Mouse (Mus musculus): Measurements from ENCODE around the gene Krt71. TPM values are rescaled to one million over a fixed set of nuclear protein-coding genes. Genes with fewer than 3 reads are reported as not detected.

The Krt71 gene
- polyA plus RNA-seq, 1 experiment from 2014 or later, result 1.7 TPM

DNA sequence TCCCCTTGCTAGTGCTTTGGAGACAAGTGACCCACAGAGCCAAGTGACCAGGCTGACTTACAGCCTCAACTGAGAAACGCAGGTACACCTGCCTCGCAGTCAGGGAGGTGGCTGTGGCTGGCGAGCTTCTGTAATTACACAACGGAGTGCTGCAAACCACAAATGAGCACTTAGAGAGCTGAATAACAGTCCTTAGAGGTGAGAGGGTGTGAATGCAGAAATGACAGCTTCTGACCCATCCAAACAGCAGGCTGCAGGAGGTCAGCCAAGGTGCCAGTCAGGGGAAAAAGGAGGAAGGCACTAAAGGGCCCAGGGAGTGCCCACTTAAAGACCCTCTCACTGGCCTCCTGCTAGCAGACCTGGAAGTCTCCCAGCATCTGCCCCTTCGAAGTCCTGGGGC, 18.2 kb downstream of the Krt71 start:
- Histone ChIP-seq H3K36me3 (ENCODE audit: control insufficient read depth, insufficient read depth, low read length) (no peaks in the 10 kb centered on the region), H3K27me3 (replicated peaks; ENCODE audit: control insufficient read depth, insufficient read depth, low read length) (no peaks in the 10 kb centered on the region), H3K4me2 (ENCODE audit: low read length) (no peak overlapping the region), H3K4me1 (ENCODE audit: control insufficient read depth, insufficient read depth, low read depth, low read length) (no peaks in the 10 kb centered on the region), H3K27ac (ENCODE audit: low read depth, low read length) (no peak overlapping the region), H3K4me3 (ENCODE audit: low read length) (no peak overlapping the region), H3K9ac (ENCODE audit: low read depth, low read length) (no peak overlapping the region), H3K9me3 (ENCODE audit: control insufficient read depth, low read length) (no peaks in the 10 kb centered on the region)
- 72% methylated on average over 5 of the region's 5 CpGs for WGBS
- ATAC-seq, result no peak

GRCm38 (mm10) chr15:101715831-101716230, 27.1 kb downstream of the Krt71 start:
- H3K4me3 ChIP-seq (ENCODE audit: low read length), result no peak overlapping the region
- WGBS, result 76% methylated on average over 3 of the region's 3 CpGs
- H3K36me3 ChIP-seq (ENCODE audit: control insufficient read depth, insufficient read depth, low read length), result no peaks in the 10 kb centered on the region
- H3K9ac ChIP-seq (ENCODE audit: low read depth, low read length), result no peak overlapping the region
- no peak overlapping the region for H3K27ac ChIP-seq (ENCODE audit: low read depth, low read length)
- no peak overlapping the region for H3K4me2 ChIP-seq (ENCODE audit: low read length)
- H3K9me3 ChIP-seq (ENCODE audit: control insufficient read depth, low read length), result no peaks in the 10 kb centered on the region
- H3K4me1 ChIP-seq (ENCODE audit: control insufficient read depth, insufficient read depth, low read depth, low read length), result no peaks in the 10 kb centered on the region
- no peaks in the 10 kb centered on the region for H3K27me3 ChIP-seq (replicated peaks; ENCODE audit: control insufficient read depth, insufficient read depth, low read length)
- no peak for ATAC-seq

DNA sequence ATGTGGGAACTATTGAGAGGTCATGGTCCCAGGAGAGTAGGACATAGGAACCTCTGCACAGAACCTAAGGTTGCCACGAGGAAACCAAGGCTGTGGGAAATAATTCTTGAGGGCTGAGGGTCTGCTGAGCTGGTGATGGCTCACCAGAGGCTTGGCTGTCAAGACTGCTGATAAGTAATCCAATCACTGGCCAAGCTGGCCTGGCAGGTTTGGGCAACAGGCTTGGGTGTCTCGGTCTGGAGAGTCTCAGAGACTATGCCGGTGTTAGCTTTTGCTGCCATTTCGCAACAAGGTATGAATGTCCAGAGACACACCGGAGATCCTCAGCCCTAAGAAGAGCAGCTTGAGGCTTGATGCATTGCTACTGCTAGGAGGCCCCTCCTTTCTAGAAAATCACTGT, 28.6 kb downstream of the Krt71 start:
- Histone ChIP-seq H3K9ac (ENCODE audit: low read depth, low read length) (no peak overlapping the region), H3K27me3 (replicated peaks; ENCODE audit: control insufficient read depth, insufficient read depth, low read length) (no peaks in the 10 kb centered on the region), H3K36me3 (ENCODE audit: control insufficient read depth, insufficient read depth, low read length) (no peaks in the 10 kb centered on the region), H3K9me3 (ENCODE audit: control insufficient read depth, low read length) (no peaks in the 10 kb centered on the region), H3K4me2 (ENCODE audit: low read length) (no peak overlapping the region), H3K4me1 (ENCODE audit: control insufficient read depth, insufficient read depth, low read depth, low read length) (no peaks in the 10 kb centered on the region), H3K4me3 (ENCODE audit: low read length) (no peak overlapping the region), H3K27ac (ENCODE audit: low read depth, low read length) (no peak overlapping the region)
- ATAC-seq, result no peak
- 92% methylated on average over 5 of the region's 5 CpGs for WGBS

GRCm38 (mm10) chr15:101713731-101714130, 29.2 kb downstream of the Krt71 start:
- Histone ChIP-seq H3K4me3 (ENCODE audit: low read length) (no peak overlapping the region), H3K27me3 (replicated peaks; ENCODE audit: control insufficient read depth, insufficient read depth, low read length) (no peaks in the 10 kb centered on the region), H3K27ac (ENCODE audit: low read depth, low read length) (no peak overlapping the region), H3K4me1 (ENCODE audit: control insufficient read depth, insufficient read depth, low read depth, low read length) (no peaks in the 10 kb centered on the region), H3K9me3 (ENCODE audit: control insufficient read depth, low read length) (no peaks in the 10 kb centered on the region), H3K9ac (ENCODE audit: low read depth, low read length) (no peak overlapping the region), H3K4me2 (ENCODE audit: low read length) (no peak overlapping the region), H3K36me3 (ENCODE audit: control insufficient read depth, insufficient read depth, low read length) (no peaks in the 10 kb centered on the region)
- WGBS, result 84% methylated on average over 8 of the region's 8 CpGs
- ATAC-seq, result no peak

- no peaks in the 10 kb centered on the region for H3K9me3 ChIP-seq (ENCODE audit: control insufficient read depth, low read length)
- no peaks in the 10 kb centered on the region for H3K27me3 ChIP-seq (replicated peaks; ENCODE audit: control insufficient read depth, insufficient read depth, low read length)
- no peak within 1 kb of the TSS for H3K4me3 ChIP-seq (ENCODE audit: low read length)
- no peak for ATAC-seq
- no peak within 1 kb of the TSS for H3K27ac ChIP-seq (ENCODE audit: low read depth, low read length)
- WGBS, result 64% methylated on average over 13 of the region's 13 CpGs
- H3K36me3 ChIP-seq (ENCODE audit: control insufficient read depth, insufficient read depth, low read length), result no peaks in the 10 kb centered on the region
- no peak within 1 kb of the TSS for H3K9ac ChIP-seq (ENCODE audit: low read depth, low read length)
- H3K4me2 ChIP-seq (ENCODE audit: low read length), result no peak within 1 kb of the TSS
- H3K4me1 ChIP-seq (ENCODE audit: control insufficient read depth, insufficient read depth, low read depth, low read length), result no peaks in the 10 kb centered on the region
These were observed 30.2 kb downstream of the Krt71 start, which contains the start of gene Krt5 for GRCm38 (mm10) chr15:101712720-101713119. Krt5 (minus strand) TSS chr15:101712898.

DNA sequence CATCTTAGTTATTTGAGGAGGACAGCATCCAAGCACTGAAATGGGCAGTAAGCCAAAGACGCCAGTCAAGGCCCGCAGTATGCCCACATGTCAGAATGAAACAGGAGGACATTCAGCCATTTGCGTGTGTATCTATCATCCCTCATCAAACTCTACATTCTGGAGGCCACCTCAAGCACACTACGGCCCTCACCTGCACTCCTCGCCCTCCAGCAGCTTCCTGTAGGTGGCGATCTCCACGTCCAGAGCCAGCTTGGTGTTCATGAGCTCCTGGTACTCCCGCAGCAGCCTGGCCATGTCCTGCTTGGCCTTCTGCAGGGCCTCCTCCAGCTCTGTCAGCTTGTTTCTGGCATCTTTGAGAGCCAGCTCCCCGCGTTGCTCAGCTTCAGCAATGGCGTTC, 34.2 kb downstream of the Krt71 start:
- 64% methylated on average over 11 of the region's 11 CpGs for WGBS
- no peaks in the 10 kb centered on the region for H3K4me1 ChIP-seq (ENCODE audit: control insufficient read depth, insufficient read depth, low read depth, low read length)
- no peaks in the 10 kb centered on the region for H3K27me3 ChIP-seq (replicated peaks; ENCODE audit: control insufficient read depth, insufficient read depth, low read length)
- H3K27ac ChIP-seq (ENCODE audit: low read depth, low read length), result no peak overlapping the region
- H3K36me3 ChIP-seq (ENCODE audit: control insufficient read depth, insufficient read depth, low read length), result no peaks in the 10 kb centered on the region
- no peak overlapping the region for H3K4me3 ChIP-seq (ENCODE audit: low read length)
- no peak for ATAC-seq
- H3K9me3 ChIP-seq (ENCODE audit: control insufficient read depth, low read length), result no peaks in the 10 kb centered on the region
- no peak overlapping the region for H3K9ac ChIP-seq (ENCODE audit: low read depth, low read length)
- H3K4me2 ChIP-seq (ENCODE audit: low read length), result no peak overlapping the region

DNA sequence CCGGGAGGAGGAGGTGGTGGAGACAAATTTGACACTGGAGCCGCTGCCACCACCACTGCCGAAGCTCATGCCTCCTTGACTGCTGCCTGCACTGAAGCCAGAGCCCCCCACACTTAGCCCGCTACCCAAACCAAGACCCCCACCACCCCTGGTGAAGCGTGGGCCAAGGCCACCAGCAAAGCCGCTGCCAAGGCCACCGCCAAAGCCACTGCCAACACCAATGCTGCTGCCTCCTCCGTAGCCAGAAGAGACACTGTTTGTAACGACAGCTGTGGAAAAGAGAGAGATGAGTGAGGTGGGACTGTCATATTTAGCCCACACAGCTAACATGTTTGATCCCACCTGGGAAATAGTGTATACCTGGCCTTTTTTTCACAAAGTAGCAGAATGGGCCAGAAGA, 35.5 kb downstream of the Krt71 start:
- Histone ChIP-seq H3K9me3 (ENCODE audit: control insufficient read depth, low read length) (no peaks in the 10 kb centered on the region), H3K4me2 (ENCODE audit: low read length) (no peak overlapping the region), H3K27ac (ENCODE audit: low read depth, low read length) (no peak overlapping the region), H3K36me3 (ENCODE audit: control insufficient read depth, insufficient read depth, low read length) (no peaks in the 10 kb centered on the region), H3K27me3 (replicated peaks; ENCODE audit: control insufficient read depth, insufficient read depth, low read length) (no peaks in the 10 kb centered on the region), H3K9ac (ENCODE audit: low read depth, low read length) (no peak overlapping the region), H3K4me1 (ENCODE audit: control insufficient read depth, insufficient read depth, low read depth, low read length) (no peaks in the 10 kb centered on the region), H3K4me3 (ENCODE audit: low read length) (no peak overlapping the region)
- ATAC-seq, result no peak
- WGBS, result 84% methylated on average over 9 of the region's 9 CpGs

- Histone ChIP-seq H3K9me3 (ENCODE audit: control insufficient read depth, low read length) (no peaks in the 10 kb centered on the region), H3K27me3 (replicated peaks; ENCODE audit: control insufficient read depth, insufficient read depth, low read length) (no peaks in the 10 kb centered on the region), H3K27ac (ENCODE audit: low read depth, low read length) (no peak overlapping the region), H3K9ac (ENCODE audit: low read depth, low read length) (no peak overlapping the region), H3K4me3 (ENCODE audit: low read length) (no peak overlapping the region), H3K4me1 (ENCODE audit: control insufficient read depth, insufficient read depth, low read depth, low read length) (no peaks in the 10 kb centered on the region), H3K4me2 (ENCODE audit: low read length) (no peak overlapping the region), H3K36me3 (ENCODE audit: control insufficient read depth, insufficient read depth, low read length) (no peaks in the 10 kb centered on the region)
- ATAC-seq, result no peak
- 71% methylated on average over 4 of the region's 4 CpGs for WGBS
These were observed 38.8 kb downstream of the Krt71 start for GRCm38 (mm10) chr15:101704066-101704465.

GRCm38 (mm10) chr15:101702380-101702779, 40.5 kb downstream of the Krt71 start:
- WGBS, result 5% methylated on average over 2 of the region's 2 CpGs
- Histone ChIP-seq H3K27me3 (replicated peaks; ENCODE audit: control insufficient read depth, insufficient read depth, low read length) (no peaks in the 10 kb centered on the region), H3K27ac (ENCODE audit: low read depth, low read length) (no peak overlapping the region), H3K9ac (ENCODE audit: low read depth, low read length) (no peak overlapping the region), H3K4me1 (ENCODE audit: control insufficient read depth, insufficient read depth, low read depth, low read length) (no peaks in the 10 kb centered on the region), H3K4me2 (ENCODE audit: low read length) (no peak overlapping the region), H3K9me3 (ENCODE audit: control insufficient read depth, low read length) (no peaks in the 10 kb centered on the region), H3K4me3 (ENCODE audit: low read length) (no peak overlapping the region), H3K36me3 (ENCODE audit: control insufficient read depth, insufficient read depth, low read length) (no peaks in the 10 kb centered on the region)
- no peak for ATAC-seq

GRCm38 (mm10) chr15:101699866-101700265, 43.0 kb downstream of the Krt71 start:
- no peak for ATAC-seq
- H3K27ac ChIP-seq (ENCODE audit: low read depth, low read length), result no peak overlapping the region

More at GRCm38 (mm10) chr15:101699866-101700265, 43.0 kb downstream of the Krt71 start:
- no peak overlapping the region for H3K4me2 ChIP-seq (ENCODE audit: low read length)
- no peaks in the 10 kb centered on the region for H3K36me3 ChIP-seq (ENCODE audit: control insufficient read depth, insufficient read depth, low read length)
- H3K4me3 ChIP-seq (ENCODE audit: low read length), result no peak overlapping the region
- WGBS, result 86% methylated on average over 8 of the region's 8 CpGs
- no peaks in the 10 kb centered on the region for H3K4me1 ChIP-seq (ENCODE audit: control insufficient read depth, insufficient read depth, low read depth, low read length)
- no peaks in the 10 kb centered on the region for H3K9me3 ChIP-seq (ENCODE audit: control insufficient read depth, low read length)
- H3K27me3 ChIP-seq (replicated peaks; ENCODE audit: control insufficient read depth, insufficient read depth, low read length), result no peaks in the 10 kb centered on the region
- H3K9ac ChIP-seq (ENCODE audit: low read depth, low read length), result no peak overlapping the region
